Mouse (Mus musculus) lung, postnatal 25 days (tissue): ENCODE measurements around the gene Olfr859.
"Not testable (repeated sequence)": the region's sequence is repeated elsewhere in the genome, so short reads cannot be mapped to it uniquely, and the experiment has no call there.

Experiments
- DNase-seq: peaks from one replicate; pipeline ENCODE4 v3.0.0; 2022; ENCODE audit warnings: low spot score

The Olfr859 gene

DNA sequence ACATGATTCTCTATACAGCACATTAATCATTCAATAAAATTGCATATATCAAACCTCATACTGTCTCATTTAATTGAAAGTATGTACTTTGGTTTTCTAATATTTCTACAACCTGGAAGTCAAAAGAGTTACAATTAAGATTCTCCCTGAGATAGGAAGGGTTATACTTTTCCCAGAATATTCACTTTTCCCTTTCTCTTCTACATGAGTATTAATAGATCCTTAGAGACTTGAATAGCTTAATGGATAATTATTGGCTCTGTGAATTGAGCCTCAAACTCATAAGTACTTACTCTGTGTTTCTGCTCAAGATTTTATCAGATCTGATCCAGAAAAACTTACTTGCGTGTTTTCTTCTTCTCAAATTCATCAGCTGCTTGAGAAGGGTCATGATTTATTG, at the start of gene Olfr859:
Gene Olfr859, plus strand, starts transcription at position 301 of the 400 bp plus-strand sequence.
- DNase-seq: not testable (repeated sequence)

DNA sequence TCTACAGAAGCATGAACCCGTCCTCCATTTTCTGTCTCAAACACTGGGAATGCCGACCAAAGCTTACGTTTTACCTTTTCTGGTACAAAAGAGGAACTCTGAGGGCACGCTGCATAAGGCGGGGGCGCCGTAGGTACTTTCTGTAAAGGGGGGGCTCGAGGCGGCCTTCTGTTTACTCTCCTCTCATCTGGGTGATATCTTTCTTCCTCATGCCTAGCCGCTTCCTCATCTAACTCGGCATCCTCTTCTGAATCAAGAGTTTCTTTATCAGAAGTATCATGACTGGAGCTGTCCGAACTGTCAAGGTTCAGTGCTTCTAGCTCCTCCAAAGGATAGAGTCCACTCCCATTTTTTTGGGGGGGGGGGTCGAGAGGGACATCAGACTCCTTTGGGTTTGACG, 35.6 kb upstream of the Olfr859 start:
- no peak for DNase-seq

DNA sequence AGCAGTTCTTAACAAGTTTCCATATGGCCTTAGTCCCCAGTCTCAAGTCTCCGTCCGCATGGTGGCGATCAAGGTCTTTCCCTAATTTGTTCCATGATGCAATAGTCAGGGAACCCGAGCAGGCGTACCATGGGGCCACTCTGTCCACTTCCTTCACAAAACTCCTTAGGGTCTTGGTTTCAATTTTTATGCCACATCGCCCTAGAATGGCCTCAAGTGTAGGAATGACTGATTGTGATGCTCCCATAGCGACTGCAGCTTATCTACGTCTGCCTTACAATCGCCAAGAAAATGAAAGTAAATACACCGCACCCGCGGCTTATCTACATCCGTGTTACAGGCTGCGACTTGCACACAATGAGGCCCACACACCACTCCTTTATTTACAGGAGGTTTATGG, 35.0 kb upstream of the Olfr859 start:
- no peak for DNase-seq

DNA sequence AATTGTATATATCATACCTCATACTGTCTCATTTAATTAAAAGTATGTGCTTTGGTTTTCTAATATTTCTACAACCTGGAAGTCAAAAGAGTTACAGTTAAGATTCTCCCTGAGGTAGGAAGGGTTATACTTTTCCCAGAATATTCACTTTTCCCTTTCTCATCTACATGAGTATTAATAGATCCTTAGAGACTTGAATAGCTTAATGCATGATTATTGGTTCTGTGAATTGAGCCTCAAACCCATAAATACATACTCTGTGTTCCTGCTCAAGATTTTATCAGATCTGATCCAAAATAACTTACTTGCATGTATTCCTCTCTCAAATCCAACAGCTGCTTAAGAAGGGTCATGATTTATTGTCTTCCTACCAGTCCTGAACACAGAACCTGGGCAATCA, 24.7 kb upstream of the Olfr859 start, which contains the start of gene Olfr58:
Gene Olfr58, plus strand, starts transcription at position 301 of the 400 bp plus-strand sequence.
- no peak for DNase-seq

DNA sequence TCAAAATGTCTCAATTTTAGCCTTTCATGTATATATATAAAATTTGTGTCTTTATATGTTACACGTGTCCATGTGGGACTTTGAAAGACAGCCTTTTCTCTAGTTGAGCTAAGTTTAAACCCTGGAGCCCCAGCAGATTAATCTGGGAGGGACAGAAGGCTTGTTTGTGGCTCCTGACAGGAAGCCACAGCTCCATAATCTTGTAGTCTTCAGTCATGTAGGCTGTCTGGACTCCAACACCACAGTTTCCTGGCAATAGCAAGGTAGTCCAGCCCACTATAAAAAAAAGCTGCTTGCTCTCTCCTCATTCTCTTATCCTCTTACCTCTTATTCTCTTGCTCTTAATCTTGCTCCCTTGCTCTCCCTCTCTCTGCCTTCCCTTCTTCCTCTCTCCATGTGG, 1.7 kb upstream of the Olfr859 start:
- no peak for DNase-seq

DNA sequence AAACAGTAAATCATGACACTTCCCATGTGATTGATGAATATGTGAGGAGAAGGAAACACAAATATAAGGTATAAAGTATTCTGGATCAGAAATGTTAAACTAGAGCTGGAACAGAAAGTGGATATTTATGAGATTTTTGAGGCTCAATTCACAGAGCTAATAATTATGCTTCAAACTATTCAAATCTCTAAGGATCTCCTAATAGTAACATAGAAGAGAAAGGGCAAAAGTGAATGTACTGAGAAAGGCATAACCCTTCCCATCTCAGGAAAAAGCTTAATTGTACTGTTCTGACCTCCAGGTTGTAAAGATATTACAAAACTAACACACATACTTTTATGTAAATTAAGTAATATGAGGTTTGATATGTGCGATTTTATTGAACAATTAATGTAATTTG, 44.9 kb downstream of the Olfr859 start, which contains the start of gene Olfr860:
Gene Olfr860, minus strand, starts transcription at position 101 of the 400 bp plus-strand sequence.
- DNase-seq: no peak
